Mouse (Mus musculus) lung, postnatal 0 days (tissue): Measurements from ENCODE around the gene Rep15. TPM values are rescaled to one million over a fixed set of nuclear protein-coding genes. Genes with fewer than 3 reads are reported as not detected.

Experiments
- ATAC-seq: fragments of 200-750 bp; cut with Nextera tagmentation; 2 replicates; pipeline ENCODE4 v1.8.0; 2017; ENCODE audit warnings: moderate library complexity
- DNase-seq: peaks from one replicate; pipeline ENCODE4 v3.0.0-alpha.2; 2016; ENCODE audit warnings: low spot score
- H3K27ac ChIP-seq: fragments of 300-500 bp; sonication (generic); 2 replicates; pipeline ENCODE4 v1.5.1; 2014; ENCODE audit warnings: antibody characterized with exemption, mild to moderate bottlenecking, low read length, mixed read lengths
- H3K27me3 ChIP-seq: fragments of 300-500 bp; sonication (generic); replicated peaks from 2 replicates; pipeline ENCODE4 v1.6.1; 2014; ENCODE audit warnings: low read length, mixed read lengths; ENCODE audit not compliant: insufficient read depth
- H3K36me3 ChIP-seq: fragments of 300-500 bp; sonication (generic); 2 replicates; pipeline ENCODE4 v1.6.1; 2014; ENCODE audit warnings: low read length, mixed read lengths; ENCODE audit not compliant: insufficient read depth
- H3K4me1 ChIP-seq: fragments of 300-500 bp; sonication (generic); 2 replicates; pipeline ENCODE4 v1.6.1; 2014; ENCODE audit warnings: antibody characterized with exemption, low read depth, low read length, mixed read lengths; ENCODE audit not compliant: insufficient read depth
- H3K4me2 ChIP-seq: fragments of 300-500 bp; sonication (generic); replicated peaks from 2 replicates; pipeline ENCODE4 v1.6.1; 2014; ENCODE audit warnings: low read depth, mild to moderate bottlenecking, low read length, moderate library complexity, mixed read lengths
- H3K4me3 ChIP-seq: fragments of 300-500 bp; sonication (generic); 2 replicates; pipeline ENCODE4 v1.5.1; 2014; ENCODE audit warnings: low read depth, low read length
- H3K9ac ChIP-seq: fragments of 300-500 bp; sonication (generic); replicated peaks from 2 replicates; pipeline ENCODE4 v1.6.1; 2014; ENCODE audit warnings: low read depth, mild to moderate bottlenecking
- H3K9me3 ChIP-seq: fragments of 300-500 bp; sonication (generic); 2 replicates; pipeline ENCODE4 v1.6.1; 2016; ENCODE audit warnings: low read length, mixed read lengths
- CTCF ChIP-seq: IDR thresholded peaks from 2 replicates; pipeline ENCODE4 v1.5.1; 2016; ENCODE audit warnings: antibody characterized with exemption, mild to moderate bottlenecking
- EP300 ChIP-seq: IDR thresholded peaks from 2 replicates; pipeline ENCODE4 v1.6.1; 2016; ENCODE audit warnings: antibody characterized with exemption, mild to moderate bottlenecking, control low read depth
- WGBS: fragments of 180-500 bp; shearing (Covaris S2); extraction: QIAGEN DNeasy Blood & Tissue Kit; methylation state at CpG from one replicate; pipeline ENCODE4 v1.1.7; 2014; 5-methylcytosine and 5-hydroxymethylcytosine counted together
- polyA plus RNA-seq: library from polyadenylated mRNA; unstranded; fragments of >200 nt; fragmentation: Nextera tagmentation; extraction: Ambion mirVana; gene quantifications from 2 replicates; pipeline ENCODE4 v1.2.1, GENCODE M21; 2015

Gene Rep15
- polyA plus RNA-seq, 1 experiment from 2014 or later = 0.61 TPM

DNA sequence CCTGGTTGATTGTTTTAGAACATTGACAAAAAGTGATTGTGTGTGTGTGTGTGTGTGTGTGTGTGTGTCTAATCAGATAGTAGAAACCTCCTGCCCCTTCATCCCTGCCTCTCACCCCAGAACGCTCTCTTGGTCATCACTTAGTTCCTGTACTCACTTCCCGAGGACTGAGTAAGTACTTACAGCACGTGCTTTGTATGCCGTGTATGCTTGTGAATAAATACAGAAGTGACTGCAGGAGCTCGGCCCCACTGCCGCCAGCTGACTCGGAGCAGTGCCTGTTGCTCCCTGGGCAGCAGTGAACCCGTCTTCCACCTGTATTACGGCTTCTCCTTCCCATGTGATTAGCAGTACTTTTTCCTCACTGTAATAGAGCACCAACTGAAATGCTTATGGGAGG lies 20.1 kb downstream of the Rep15 start:
- 83% methylated on average over 9 of the region's 9 CpGs for WGBS
- no peak for TF ChIP-seq CTCF
- TF ChIP-seq EP300 = no peak
- Histone ChIP-seq H3K27ac (no peak overlapping the region), H3K9me3 (no peaks in the 10 kb centered on the region), H3K9ac (no peak overlapping the region), H3K27me3 (no peaks in the 10 kb centered on the region), H3K4me2 (no peak overlapping the region), H3K36me3 (peaks cover 20% of the 10 kb centered on the region), H3K4me3 (no peak overlapping the region), H3K4me1 (no peaks in the 10 kb centered on the region)
- DNase-seq = no peak
- no peak for ATAC-seq

DNA sequence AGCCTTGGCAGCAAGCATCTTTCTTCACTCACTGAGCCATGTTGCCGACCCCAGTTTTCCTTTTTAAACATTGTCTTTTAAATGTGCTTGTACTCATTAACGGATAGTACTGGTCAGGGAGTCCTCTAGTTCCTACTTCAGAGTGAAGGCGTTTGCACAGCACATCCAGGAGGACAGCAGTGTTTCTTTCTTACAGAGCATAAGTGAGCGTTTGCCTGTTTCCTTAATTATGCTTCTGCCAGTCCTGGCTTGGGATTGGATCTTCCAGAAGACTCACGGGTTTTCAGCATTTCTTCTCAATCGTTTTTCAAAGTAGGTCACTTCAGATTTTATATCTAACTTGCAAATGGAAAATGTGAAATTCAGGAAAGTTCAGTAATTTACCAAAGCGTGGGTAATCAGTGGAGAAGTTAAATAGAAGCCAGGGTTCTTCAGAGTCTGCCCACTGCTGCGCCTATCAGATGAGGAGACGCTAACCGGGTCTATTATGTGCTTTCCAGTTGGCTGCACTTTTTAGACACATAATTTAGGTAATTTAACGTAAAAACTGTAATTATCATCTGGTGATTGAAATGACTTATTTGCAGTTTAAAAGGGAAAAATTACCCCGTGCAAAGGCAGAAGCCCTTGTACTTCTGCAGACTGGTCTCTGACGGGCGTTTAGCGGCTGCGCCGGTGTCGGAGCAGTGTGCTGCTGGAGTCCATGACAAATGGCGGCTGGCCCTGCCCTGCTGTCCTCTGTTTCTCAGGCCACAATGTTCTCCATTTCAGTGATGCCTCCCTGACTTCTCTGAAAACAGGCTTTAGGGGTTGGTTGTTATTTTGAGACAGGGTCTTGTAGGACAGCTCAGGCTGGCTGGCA lies 21.6 kb downstream of the Rep15 start:
- DNase-seq = no peak
- Histone ChIP-seq H3K36me3 (peaks cover 12% of the 10 kb centered on the region; the same call in 1 of the 2 replicates), H3K4me1 (no peaks in the 10 kb centered on the region), H3K9ac (no peak overlapping the region), H3K27ac (no peak overlapping the region), H3K9me3 (no peaks in the 10 kb centered on the region), H3K4me2 (no peak overlapping the region), H3K27me3 (no peaks in the 10 kb centered on the region), H3K4me3 (no peak overlapping the region)
- ATAC-seq = no peak
- TF ChIP-seq CTCF = no peak
- no peak for TF ChIP-seq EP300
- WGBS = 92% methylated on average over 19 of the region's 19 CpGs

DNA sequence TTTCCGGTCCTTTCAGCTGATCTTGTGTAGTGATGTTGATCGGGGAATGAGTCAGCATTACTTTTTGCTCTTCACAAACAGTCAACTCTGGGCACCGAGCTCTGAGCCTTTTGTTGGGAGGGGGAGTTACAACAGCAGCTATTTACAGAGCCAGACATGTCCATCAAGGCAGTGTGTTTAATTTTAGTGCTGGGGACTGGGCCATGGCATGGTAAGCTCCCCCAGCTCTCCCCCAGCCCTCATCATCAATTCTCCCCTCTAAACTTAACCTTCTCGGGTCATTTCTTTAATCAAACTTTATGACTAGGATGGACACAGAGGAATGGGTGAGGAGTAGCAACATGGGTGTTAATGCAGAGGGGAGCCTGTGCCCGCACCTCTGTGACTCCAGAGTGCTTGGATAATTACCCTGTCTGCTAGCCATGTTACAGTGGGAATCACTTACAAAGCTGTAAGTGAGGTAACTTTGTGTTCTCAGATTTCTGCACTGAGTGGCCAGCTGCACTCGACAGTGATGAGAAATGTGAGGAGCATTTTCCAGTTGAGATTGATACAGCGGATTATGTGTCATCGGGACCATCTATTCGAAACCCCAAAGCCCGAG lies 23.1 kb downstream of the Rep15 start:
- H3K9ac ChIP-seq = no peak overlapping the region
- H3K9me3 ChIP-seq = no peaks in the 10 kb centered on the region
- H3K4me1 ChIP-seq = no peaks in the 10 kb centered on the region
- no peaks in the 10 kb centered on the region for H3K27me3 ChIP-seq
- DNase-seq (no peak), ATAC-seq (no peak)
- TF ChIP-seq EP300 (no peak), CTCF (no peak)
- WGBS = 88% methylated on average over 10 of the region's 10 CpGs
- H3K36me3 ChIP-seq = peaks cover 12% of the 10 kb centered on the region; the same call in 1 of the 2 replicates
- no peak overlapping the region for H3K4me2 ChIP-seq
- no peak overlapping the region for H3K27ac ChIP-seq
- no peak overlapping the region for H3K4me3 ChIP-seq

DNA sequence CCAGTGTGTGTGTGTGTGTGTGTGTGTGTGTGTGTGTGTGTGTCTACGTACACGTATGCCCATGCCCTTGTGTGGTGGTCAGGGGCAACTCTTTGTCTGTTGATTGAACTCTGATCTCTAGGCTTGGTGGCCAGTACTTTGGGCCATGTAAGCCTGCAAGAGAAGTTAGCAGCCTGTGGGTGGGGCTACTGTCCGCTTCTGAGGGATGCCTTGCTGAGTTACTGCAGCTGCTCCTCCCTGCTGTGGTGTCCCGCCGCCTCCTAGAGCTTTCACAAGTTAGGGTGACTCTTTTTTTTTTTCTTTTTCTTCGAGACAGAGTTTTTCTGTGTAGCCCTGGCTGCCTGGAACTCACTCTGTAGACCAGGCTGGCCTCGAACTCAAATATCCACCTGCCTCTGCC lies 26.9 kb downstream of the Rep15 start:
- Histone ChIP-seq H3K27me3 (no peaks in the 10 kb centered on the region), H3K27ac (no peak overlapping the region), H3K4me2 (no peak overlapping the region), H3K36me3 (peaks cover 21% of the 10 kb centered on the region; the same call in 1 of the 2 replicates), H3K9ac (no peak overlapping the region), H3K9me3 (no peaks in the 10 kb centered on the region), H3K4me1 (no peaks in the 10 kb centered on the region), H3K4me3 (no peak overlapping the region)
- TF ChIP-seq EP300 = no peak
- TF ChIP-seq CTCF = peak; percentile 32; the same call in 1 of the 2 replicates
- peak; percentile 43 for DNase-seq
- ATAC-seq = peak; percentile 55; the same call in 1 of the 2 replicates
- 65% methylated on average over 7 of the region's 7 CpGs for WGBS

DNA sequence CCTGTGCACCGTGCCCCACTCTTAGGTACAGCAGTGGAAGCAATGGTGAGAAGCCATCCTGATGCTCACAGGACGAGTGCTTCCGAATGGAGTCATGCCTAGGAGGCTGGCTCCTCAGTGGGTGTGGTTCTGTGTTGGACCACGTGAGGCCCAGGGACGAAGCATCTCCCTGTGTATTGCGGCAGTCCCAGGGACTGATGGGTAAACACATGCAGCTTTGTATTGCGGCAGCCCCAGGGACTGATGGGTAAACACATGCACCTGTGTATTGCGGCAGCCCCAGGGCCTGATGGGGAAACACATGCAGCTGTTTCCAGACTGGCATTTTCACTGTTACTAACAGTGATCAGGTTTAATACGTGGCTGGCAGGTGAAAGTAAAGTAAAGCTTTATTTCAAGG lies 29.2 kb downstream of the Rep15 start:
- no peak overlapping the region for H3K27ac ChIP-seq
- peaks cover 17% of the 10 kb centered on the region; the same call in 1 of the 2 replicates for H3K36me3 ChIP-seq
- no peak overlapping the region for H3K9ac ChIP-seq
- H3K27me3 ChIP-seq = no peaks in the 10 kb centered on the region
- DNase-seq (no peak), ATAC-seq (no peak)
- no peaks in the 10 kb centered on the region for H3K4me1 ChIP-seq
- 90% methylated on average over 9 of the region's 9 CpGs for WGBS
- H3K9me3 ChIP-seq = no peaks in the 10 kb centered on the region
- no peak overlapping the region for H3K4me2 ChIP-seq
- no peak for TF ChIP-seq EP300
- TF ChIP-seq CTCF = no peak
- no peak overlapping the region for H3K4me3 ChIP-seq

DNA sequence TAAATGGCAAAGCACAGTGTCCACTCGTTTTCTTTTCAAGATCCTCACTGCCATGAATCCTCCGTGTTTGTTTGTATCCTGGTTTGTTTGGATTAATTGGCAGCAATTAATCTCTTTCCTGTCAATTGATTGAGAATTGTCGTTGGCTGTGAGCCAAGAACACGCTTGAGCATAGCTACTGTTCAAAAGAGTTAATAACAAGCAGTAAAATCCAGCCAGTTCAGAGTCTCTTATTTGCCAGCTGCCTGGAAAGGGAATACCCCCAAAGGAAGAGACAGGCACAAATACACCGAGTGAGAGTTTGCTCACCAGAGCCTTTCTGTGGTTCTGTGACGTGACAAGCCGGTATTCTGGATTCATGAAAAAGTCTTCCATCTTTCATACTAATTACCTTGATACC lies 29.6 kb downstream of the Rep15 start:
- TF ChIP-seq CTCF = no peak
- TF ChIP-seq EP300 = no peak
- no peak overlapping the region for H3K9ac ChIP-seq
- no peak for DNase-seq
- no peak overlapping the region for H3K4me3 ChIP-seq
- no peaks in the 10 kb centered on the region for H3K4me1 ChIP-seq
- H3K36me3 ChIP-seq = peaks cover 16% of the 10 kb centered on the region; the same call in 1 of the 2 replicates
- H3K27ac ChIP-seq = no peak overlapping the region
- H3K4me2 ChIP-seq = no peak overlapping the region
- 68% methylated on average over 7 of the region's 7 CpGs for WGBS
- no peak for ATAC-seq
- no peaks in the 10 kb centered on the region for H3K9me3 ChIP-seq
- H3K27me3 ChIP-seq = no peaks in the 10 kb centered on the region
